31 mouse cellular contexts compared by ENCODE assay signal in genomic region chr13:97973915-97974314, GRCm38 (mm10).
"Had no signal": no experiment of that assay in that cellular context is flagged by ENCODE, and none has a peak within 500 bp of the region (broad histone marks: within the 10 kb centered on the region; RNA-seq: fewer than 3 reads in every experiment).

No protein-coding gene starts in this region.

- H3K27ac ChIP-seq: left cerebral cortex, adult 2 months; limb, embryonic 10.5 days; limb, embryonic 12.5 days; limb, embryonic 13.5 days; limb, embryonic 15.5 days; liver, embryonic 12.5 days; liver, embryonic 13.5 days; liver, embryonic 14.5 days; liver, embryonic 15.5 days; macrophage; midbrain, embryonic 12.5 days; midbrain, embryonic 13.5 days; midbrain, embryonic 15.5 days; neural tube, embryonic 12.5 days had no signal

- H3K4me2 ChIP-seq: limb, embryonic 12.5 days; limb, embryonic 13.5 days; limb, embryonic 15.5 days; liver, embryonic 11.5 days; liver, embryonic 12.5 days; liver, embryonic 13.5 days; liver, embryonic 15.5 days; lung, embryonic 14.5 days; lung, embryonic 15.5 days; midbrain, embryonic 11.5 days; midbrain, embryonic 12.5 days; midbrain, embryonic 13.5 days; midbrain, embryonic 15.5 days; neural tube, embryonic 12.5 days had no signal

- H3K4me3 ChIP-seq: left cerebral cortex, adult 2 months; limb, embryonic 10.5 days; limb, embryonic 12.5 days; limb, embryonic 13.5 days; limb, embryonic 15.5 days; liver, embryonic 12.5 days; liver, embryonic 13.5 days; liver, embryonic 15.5 days; lung, embryonic 15.5 days; megakaryocyte, embryonic 14.5 days; midbrain, embryonic 12.5 days; midbrain, embryonic 13.5 days; midbrain, embryonic 15.5 days; myocyte; neural tube, embryonic 12.5 days had no signal

- H3K27me3 ChIP-seq: limb, embryonic 12.5 days; limb, embryonic 13.5 days; limb, embryonic 15.5 days; liver, embryonic 12.5 days; liver, embryonic 13.5 days; liver, embryonic 15.5 days; lung, embryonic 15.5 days; midbrain, embryonic 12.5 days; midbrain, embryonic 13.5 days; midbrain, embryonic 15.5 days; neural tube, embryonic 12.5 days had no signal

- H3K4me1 ChIP-seq: limb, embryonic 10.5 days; limb, embryonic 12.5 days; limb, embryonic 13.5 days; limb, embryonic 15.5 days; liver, embryonic 12.5 days; liver, embryonic 13.5 days; liver, embryonic 15.5 days; megakaryocyte, embryonic 14.5 days; midbrain, embryonic 12.5 days; midbrain, embryonic 13.5 days; midbrain, embryonic 15.5 days; neural tube, embryonic 12.5 days had no signal

- H3K9ac ChIP-seq: limb, embryonic 12.5 days; limb, embryonic 13.5 days; limb, embryonic 15.5 days; liver, embryonic 12.5 days; liver, embryonic 13.5 days; liver, embryonic 14.5 days; liver, embryonic 15.5 days; liver, postnatal 0 days; lung, embryonic 14.5 days; lung, embryonic 15.5 days; midbrain, embryonic 12.5 days; midbrain, embryonic 13.5 days; midbrain, embryonic 15.5 days; neural tube, embryonic 12.5 days had no signal

- H3K36me3 ChIP-seq: limb, embryonic 10.5 days; liver, embryonic 12.5 days; liver, embryonic 13.5 days; liver, embryonic 15.5 days; lung, embryonic 15.5 days; midbrain, embryonic 12.5 days; midbrain, embryonic 13.5 days; midbrain, embryonic 15.5 days; neural tube, embryonic 12.5 days had no signal

- DNase-seq: left cerebral cortex, postnatal 4 days; liver; liver, embryonic 13.5 days; liver, postnatal 0 days; lung, adult 18-20 months; lung, adult 2 months; lung, postnatal 10 days; lung, postnatal 14 days; lung, postnatal 36 days; lung, postnatal 4 days had no signal

- H3K9me3 ChIP-seq: limb, embryonic 10.5 days; limb, embryonic 12.5 days; limb, embryonic 13.5 days; limb, embryonic 15.5 days; liver, embryonic 12.5 days; liver, embryonic 13.5 days; liver, embryonic 15.5 days; lung, embryonic 15.5 days; megakaryocyte, embryonic 14.5 days; midbrain, embryonic 12.5 days; midbrain, embryonic 13.5 days; midbrain, embryonic 15.5 days; neural tube, embryonic 12.5 days had no signal

- ATAC-seq: liver, embryonic 12.5 days; liver, postnatal 0 days; lung, postnatal 0 days; midbrain, embryonic 13.5 days; midbrain, embryonic 15.5 days; midbrain, embryonic 16.5 days had no signal
